Mouse (Mus musculus) monocyte, adult 5-6 weeks (primary cell): ENCODE measurements around the gene Vav2. TPM values are rescaled to one million over a fixed set of nuclear protein-coding genes. Genes with fewer than 3 reads are reported as not detected.

Experiments used
- ATAC-seq: fragments of 153-309, 156-312 bp; replicated peaks from 2 replicates; pipeline ENCODE4 v1.8.0; 2017; ENCODE audit warnings: mild to moderate bottlenecking; ENCODE audit not compliant: low TSS enrichment, insufficient number of reproducible peaks, severe bottlenecking, poor library complexity, low FRiP score
- total RNA-seq: library from RNA; stranded (forward); fragments of 200-1000, 200-491, 200-594 nt; gene quantifications from 3 replicates; pipeline ENCODE4 v1.2.3, GENCODE M21; 2017

The Vav2 gene
- total RNA-seq: 17.7 to 18.3 TPM (median 18.0 TPM) in 3 replicates

DNA sequence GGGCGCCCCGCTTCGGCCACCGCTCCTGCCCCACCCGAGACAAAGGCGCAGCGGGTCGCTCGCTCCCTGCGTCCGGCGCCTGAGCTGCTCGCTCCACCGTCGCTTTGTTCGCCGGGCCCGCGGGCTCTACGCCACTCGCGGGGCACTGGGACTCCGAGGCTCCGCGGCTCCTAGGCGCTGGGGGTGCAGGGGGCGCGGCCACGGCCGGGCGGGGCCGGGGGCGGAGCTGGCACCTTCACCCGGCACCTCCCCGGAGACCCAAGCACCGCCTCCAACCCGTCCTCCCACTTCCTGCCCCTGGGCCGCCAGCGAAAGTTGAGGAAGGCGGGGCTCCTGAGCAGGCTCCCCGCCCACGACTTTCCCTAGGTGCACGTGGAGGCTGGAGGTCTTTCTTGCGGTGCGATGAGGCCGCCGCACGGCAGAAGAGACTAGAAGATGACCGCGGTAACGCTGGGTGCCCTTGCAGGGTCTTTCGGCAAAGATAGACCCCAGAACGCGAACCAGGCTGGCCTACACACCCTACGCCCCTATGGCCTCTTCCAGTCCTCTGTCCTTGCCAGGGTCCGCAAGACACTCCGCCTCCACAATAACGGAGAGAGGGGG is at the start of gene Vav2:
Gene Vav2, minus strand, starts transcription at position 179 of the 603 bp plus-strand sequence.
- peak; percentile 85 for ATAC-seq

GRCm38 (mm10) chr2:27475495-27476302 is 48.9 kb upstream of the Vav2 start:
- peak; percentile 70 for ATAC-seq

DNA sequence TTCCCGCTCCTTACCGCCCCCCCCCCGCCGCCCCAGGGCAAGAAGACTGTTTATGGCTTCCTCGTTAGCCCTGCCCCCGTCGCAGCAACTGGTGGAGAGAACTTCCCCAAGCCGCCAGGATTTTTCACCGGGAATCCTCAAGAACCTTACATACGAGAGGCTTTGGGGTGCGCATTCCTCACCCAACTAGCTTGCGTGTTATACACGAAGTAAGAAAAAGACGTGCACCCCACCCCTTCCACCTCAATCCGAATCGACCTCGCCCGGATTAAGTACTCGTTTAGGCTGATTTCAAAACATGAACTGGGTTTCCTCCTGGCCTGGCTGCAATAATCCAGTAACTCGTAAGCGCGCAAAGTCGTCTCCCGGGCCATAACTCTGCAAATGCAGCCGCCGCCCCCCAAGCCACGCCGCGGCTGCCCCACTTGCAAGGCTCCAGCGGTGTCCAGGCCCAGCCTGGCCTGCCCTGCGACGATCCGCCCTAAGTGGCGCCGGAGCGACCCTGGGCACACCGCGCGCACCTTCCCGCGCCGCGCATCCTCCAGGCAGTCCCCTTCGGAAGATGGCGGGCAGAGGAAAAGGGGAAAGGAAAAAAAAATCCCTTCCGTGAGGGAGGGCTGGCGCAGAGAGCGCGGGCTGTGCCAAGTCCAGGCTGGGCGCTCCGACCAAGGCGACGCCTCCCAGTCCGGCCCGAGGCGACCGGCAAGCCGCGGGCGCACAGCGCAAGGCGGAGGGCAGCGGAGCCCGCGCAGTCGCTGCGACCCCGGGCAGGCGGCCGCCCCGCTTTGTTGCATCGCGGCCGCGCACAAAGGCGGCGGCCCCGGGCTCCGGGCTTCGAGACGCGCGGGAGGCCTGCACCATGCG is 48.0 kb upstream of the Vav2 start:
- no peak for ATAC-seq

GRCm38 (mm10) chr2:27473911-27474310 is 47.1 kb upstream of the Vav2 start:
- ATAC-seq: no peak

GRCm38 (mm10) chr2:27473061-27473765 is 46.4 kb upstream of the Vav2 start:
- no peak for ATAC-seq

- no peak for ATAC-seq
These were observed 44.3 kb upstream of the Vav2 start for GRCm38 (mm10) chr2:27471170-27471584.

GRCm38 (mm10) chr2:27470535-27470934 is 43.7 kb upstream of the Vav2 start:
- ATAC-seq: no peak

DNA sequence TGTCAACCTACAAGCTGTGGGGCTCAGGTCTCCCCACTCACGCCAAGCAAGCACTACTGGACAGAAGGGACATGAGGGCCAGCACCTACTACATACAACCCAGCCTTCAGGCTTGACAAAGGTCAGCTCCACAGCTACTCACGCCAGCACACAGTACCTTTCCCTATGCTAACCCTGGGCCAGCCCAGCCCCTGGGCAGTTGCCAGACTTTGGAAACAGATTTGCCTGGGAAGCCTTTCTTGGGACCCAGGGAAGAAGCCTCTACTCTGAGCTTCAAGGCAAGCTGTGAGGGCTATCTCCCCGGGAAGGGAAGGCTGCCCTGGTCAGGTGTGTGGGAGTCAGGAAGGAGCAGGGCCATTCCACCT is 43.1 kb upstream of the Vav2 start:
- no peak for ATAC-seq

DNA sequence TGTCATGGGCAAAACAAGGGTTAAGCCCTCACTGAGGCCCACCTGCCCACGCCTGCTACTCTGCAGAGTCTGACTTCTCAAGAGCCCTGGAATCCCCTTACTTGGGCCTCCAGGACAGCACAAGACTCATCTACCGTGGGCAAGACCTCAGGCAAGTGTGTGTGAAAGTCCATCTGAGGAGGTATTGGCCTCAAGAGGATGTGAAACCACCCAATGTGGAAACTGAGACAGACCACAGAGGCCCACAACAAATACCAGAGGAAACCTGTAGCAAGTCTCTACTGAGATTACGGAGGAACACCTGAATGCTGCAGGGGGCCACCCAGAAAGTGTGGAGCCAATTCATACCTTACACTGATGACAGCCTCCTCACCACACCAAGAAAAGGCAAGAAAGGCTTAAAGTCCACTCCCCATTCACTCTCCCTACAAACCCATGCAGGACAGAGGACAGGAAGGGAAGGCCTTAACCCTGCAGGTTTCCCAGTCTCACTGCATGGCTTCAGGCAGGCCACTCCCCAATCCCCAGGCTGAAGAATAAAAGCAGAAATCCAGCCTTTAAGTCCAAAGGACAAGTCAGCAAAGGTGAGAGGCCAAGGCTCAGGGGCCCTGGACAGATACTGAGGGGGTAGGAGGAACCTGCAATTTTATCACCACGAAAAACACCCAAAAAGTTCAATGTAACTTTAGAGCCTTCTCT is 42.6 kb upstream of the Vav2 start:
- ATAC-seq: peak; percentile 44; the same call in 1 of the 2 replicates

GRCm38 (mm10) chr2:27462901-27463300 is 36.1 kb upstream of the Vav2 start:
- no peak for ATAC-seq

- no peak for ATAC-seq
These were observed 35.2 kb upstream of the Vav2 start for GRCm38 (mm10) chr2:27461881-27462660.

GRCm38 (mm10) chr2:27460651-27461050 is 33.8 kb upstream of the Vav2 start:
- ATAC-seq: no peak

GRCm38 (mm10) chr2:27460163-27460562 is 33.3 kb upstream of the Vav2 start:
- no peak for ATAC-seq

GRCm38 (mm10) chr2:27459735-27460134 is 32.9 kb upstream of the Vav2 start:
- no peak for ATAC-seq

DNA sequence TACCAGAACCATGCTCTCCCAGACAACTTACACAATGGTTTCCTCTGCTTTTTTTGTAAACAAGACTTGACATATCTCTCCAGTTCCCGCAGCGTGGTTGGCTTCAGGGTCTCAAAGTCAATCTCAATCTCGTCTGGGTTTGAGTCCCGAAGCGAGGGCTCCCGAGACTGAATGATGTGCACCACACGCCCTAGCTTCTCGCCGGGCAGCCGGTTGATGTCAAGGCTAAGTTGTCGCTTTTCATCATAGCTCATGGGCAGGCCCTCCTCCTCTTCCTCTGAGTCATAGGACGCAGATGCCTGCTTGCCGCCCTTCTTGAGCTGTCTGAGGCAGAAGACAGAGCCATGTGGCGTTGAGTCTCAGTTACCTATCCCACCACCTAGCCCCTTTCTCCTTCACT is 23.4 kb upstream of the Vav2 start:
- ATAC-seq: no peak

DNA sequence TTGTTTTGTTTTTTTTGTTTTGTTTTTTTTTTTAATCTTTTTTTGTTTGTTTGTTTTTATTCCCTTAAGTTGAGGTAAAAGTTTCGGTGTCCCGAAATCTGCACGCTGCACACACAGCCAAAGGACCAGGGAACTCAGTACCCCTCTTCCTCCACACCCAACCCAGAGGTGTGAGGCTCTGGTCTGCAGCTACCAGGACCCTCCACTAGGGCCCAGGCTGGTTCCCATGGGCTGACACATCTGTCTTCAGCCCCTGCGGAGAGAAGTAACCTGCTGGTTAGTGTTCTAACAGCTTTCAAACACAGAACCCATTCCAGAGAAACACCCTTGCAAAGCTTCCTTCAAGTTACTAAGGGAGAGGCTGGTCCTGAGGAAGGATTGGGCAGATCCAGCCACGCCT is 20.9 kb upstream of the Vav2 start:
- no peak for ATAC-seq

- ATAC-seq: no peak
These were observed 20.0 kb upstream of the Vav2 start for GRCm38 (mm10) chr2:27446812-27447211.

- no peak for ATAC-seq
These were observed 19.1 kb upstream of the Vav2 start for GRCm38 (mm10) chr2:27445910-27446309.
